Mouse (Mus musculus) large intestine, adult 2 months (tissue): ENCODE results near the gene Mcm8. TPM values are rescaled to one million over a fixed set of nuclear protein-coding genes. Genes with fewer than 3 reads are reported as not detected.

ENCODE experiments used
- DNase-seq: peaks from one replicate; pipeline ENCODE4 v3.0.0-alpha.2; 2012; ENCODE audit warnings: low read depth, low spot score
- WGBS: fragments of 180-500 bp; shearing (Covaris S2); methylation state at CpG from one replicate; pipeline ENCODE4 v1.1.7; 2018; 5-methylcytosine and 5-hydroxymethylcytosine counted together
- polyA plus RNA-seq: library from polyadenylated mRNA; depleted of rRNA; stranded (reverse); fragments of >200 nt; gene quantifications from 2 replicates; pipeline ENCODE4 v1.2.3, GENCODE M21; 2012; rRNA removed

Mcm8 gene
- polyA plus RNA-seq, 1 experiment = 1.5 TPM

GRCm38 (mm10) chr2:132869682-132870081, 53.7 kb downstream of the Mcm8 start:
- no peak for DNase-seq
- WGBS = 88% methylated on average over 5 of the region's 5 CpGs

- 80% methylated on average over 4 of the region's 4 CpGs for WGBS
- DNase-seq = no peak
Measured at GRCm38 (mm10) chr2:132870286-132870685, 54.3 kb downstream of the Mcm8 start.

- WGBS = 29% methylated on average over 3 of the region's 3 CpGs
- DNase-seq = peak; percentile 59
Measured at GRCm38 (mm10) chr2:132871663-132872062, 55.7 kb downstream of the Mcm8 start.

GRCm38 (mm10) chr2:132873657-132874326, 57.9 kb downstream of the Mcm8 start:
- 66% methylated on average over 10 of the region's 10 CpGs for WGBS
- DNase-seq = no peak

- no peak for DNase-seq
- WGBS = 50% methylated on average over 1 of the region's 1 CpGs
Measured at GRCm38 (mm10) chr2:132876991-132877390, 61.0 kb downstream of the Mcm8 start.

- no peak for DNase-seq
- 1% methylated on average over 58 of the region's 58 CpGs for WGBS
Measured at GRCm38 (mm10) chr2:132879261-132880044, 63.5 kb downstream of the Mcm8 start.

GRCm38 (mm10) chr2:132880844-132881645, 65.1 kb downstream of the Mcm8 start, which contains the start of gene Lrrn4:
Lrrn4 (minus strand) TSS chr2:132880891.
- DNase-seq = no peak
- WGBS = 47% methylated on average over 12 of the region's 12 CpGs

GRCm38 (mm10) chr2:132884303-132884967, 68.5 kb downstream of the Mcm8 start:
- no peak for DNase-seq
- 67% methylated on average over 8 of the region's 8 CpGs for WGBS

GRCm38 (mm10) chr2:132885312-132885711, 69.4 kb downstream of the Mcm8 start:
- WGBS = 83% methylated on average over 7 of the region's 7 CpGs
- DNase-seq = no peak

Other genes starting within 250 kb of the Mcm8 start
- 6.7 and 8.4 TPM in 2 replicates for gene Gpcpd1, start 228.4 kb upstream of the Mcm8 start, polyA plus RNA-seq
- 12.6 and 13.2 TPM in 2 replicates for gene Shld1, start 129.2 kb upstream of the Mcm8 start, polyA plus RNA-seq
- gene Chgb, start 34.9 kb upstream of the Mcm8 start, polyA plus RNA-seq = 8.5 and 9.0 TPM in 2 replicates
- 4.4 and 4.6 TPM in 2 replicates for gene Trmt6, start 86 bp upstream of the Mcm8 start, polyA plus RNA-seq
- 24.9 and 29.7 TPM in 2 replicates for gene Crls1, start 30.5 kb downstream of the Mcm8 start, polyA plus RNA-seq
- 1.6 and 2.3 TPM in 2 replicates for gene Lrrn4, start 64.8 kb downstream of the Mcm8 start, polyA plus RNA-seq
- 15.7 and 25.2 TPM in 2 replicates for gene Fermt1, start 129.8 kb downstream of the Mcm8 start, polyA plus RNA-seq